Mouse (Mus musculus): Measurements from ENCODE around the gene Gm49373.

DNA sequence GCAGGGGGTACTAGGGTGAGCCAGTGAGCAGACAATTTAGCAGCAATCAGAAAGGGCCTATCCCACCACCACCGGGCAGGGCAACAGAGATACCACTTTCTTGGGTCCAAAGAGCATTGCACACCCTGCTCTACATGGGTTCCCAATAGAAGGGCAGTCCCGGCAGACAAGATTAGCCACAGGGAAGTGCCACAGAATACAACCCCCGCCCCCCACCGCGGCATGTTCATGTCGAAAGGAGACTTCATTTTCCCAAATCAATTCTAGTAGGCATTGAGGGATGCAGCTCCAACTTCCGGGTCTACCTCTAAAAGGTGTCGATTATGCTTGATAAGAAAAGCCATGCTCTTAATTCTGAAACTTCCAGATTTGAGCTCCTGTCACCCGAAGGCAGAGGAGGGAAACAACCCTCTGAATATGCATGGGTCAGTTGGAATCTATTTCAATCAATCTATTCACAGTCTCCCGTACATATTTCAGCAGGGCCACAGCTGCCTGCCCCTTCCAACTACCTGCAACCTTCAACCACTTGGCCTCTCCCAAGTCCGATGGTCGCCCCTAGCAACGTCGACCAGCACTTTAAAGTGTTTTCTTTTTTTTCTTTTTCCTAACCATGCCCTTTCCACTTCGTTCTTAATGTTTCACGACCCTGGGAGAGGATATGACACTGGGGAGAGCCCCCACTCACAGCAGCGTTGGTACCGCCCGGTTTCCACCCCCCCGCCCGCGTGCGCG lies 18.2 kb upstream of the Gm49373 start:
- TF ChIP-seq CTCF (IDR thresholded peaks at IDR 0.05; ENCODE audit: control insufficient read depth, insufficient read depth, insufficient read length) (no peak), CEBPB (IDR thresholded peaks at IDR 0.05; ENCODE audit: low read depth) (no peak), USF1 (IDR thresholded peaks at IDR 0.05; ENCODE audit: low read depth) (no peak), MYOD1 (IDR thresholded peaks at IDR 0.05; ENCODE audit: control insufficient read depth, insufficient read length, low read depth) (no peak), FOSL1 (IDR thresholded peaks at IDR 0.05; ENCODE audit: insufficient read depth, low read length, poor library complexity, severe bottlenecking) (no peak), MAX (IDR thresholded peaks at IDR 0.05) (no peak), MYOG (IDR thresholded peaks at IDR 0.05; ENCODE audit: control insufficient read depth, extremely low read depth, insufficient read length) (no peak)
